Mouse (Mus musculus) limb, embryonic 14.5 days (tissue): Measurements from ENCODE around the gene Shisa4. TPM values are rescaled to one million over a fixed set of nuclear protein-coding genes. Genes with fewer than 3 reads are reported as not detected.

Experiments
- ATAC-seq: fragments of 200-750 bp; cut with Nextera tagmentation; 2 replicates; pipeline ENCODE4 v1.8.0; 2017; ENCODE audit warnings: low read depth, moderate number of reproducible peaks, moderate TSS enrichment; ENCODE audit not compliant: low FRiP score
- DNase-seq: peaks from one replicate; pipeline ENCODE4 v3.0.0-alpha.2; 2015; ENCODE audit warnings: low spot score
- H3K27ac ChIP-seq: fragments of 300-500 bp; sonication (generic); replicated peaks from 2 replicates; pipeline ENCODE4 v1.5.1; 2014; ENCODE audit warnings: low read depth, mild to moderate bottlenecking, low read length, moderate library complexity, mixed read lengths
- H3K27me3 ChIP-seq: fragments of 300-500 bp; sonication (generic); 2 replicates; pipeline ENCODE4 v1.6.1; 2014; ENCODE audit warnings: low read length, mixed read lengths; ENCODE audit not compliant: control insufficient read depth, insufficient read depth
- H3K36me3 ChIP-seq: fragments of 300-500 bp; sonication (generic); 2 replicates; pipeline ENCODE4 v1.6.1; 2014; ENCODE audit warnings: mild to moderate bottlenecking, low read length, moderate library complexity, mixed read lengths; ENCODE audit not compliant: control insufficient read depth, insufficient read depth
- H3K4me1 ChIP-seq: fragments of 300-500 bp; sonication (generic); 2 replicates; pipeline ENCODE4 v1.6.1; 2014; ENCODE audit warnings: antibody characterized with exemption, low read length, mixed read lengths; ENCODE audit not compliant: control insufficient read depth, insufficient read depth
- H3K4me2 ChIP-seq: fragments of 300-500 bp; sonication (generic); replicated peaks from 2 replicates; pipeline ENCODE4 v1.6.1; 2014; ENCODE audit warnings: low read depth, mild to moderate bottlenecking, low read length, moderate library complexity; ENCODE audit not compliant: severe bottlenecking
- H3K4me3 ChIP-seq: fragments of 300-500 bp; sonication (generic); replicated peaks from 2 replicates; pipeline ENCODE4 v1.5.1; 2014; ENCODE audit warnings: low read length
- H3K9ac ChIP-seq: fragments of 300-500 bp; sonication (generic); 2 replicates; pipeline ENCODE4 v1.6.1; 2014; ENCODE audit warnings: mild to moderate bottlenecking, low read depth, low read length, moderate library complexity; ENCODE audit not compliant: severe bottlenecking
- H3K9me3 ChIP-seq: fragments of 300-500 bp; sonication (generic); 2 replicates; pipeline ENCODE4 v1.6.1; 2016; ENCODE audit warnings: low read length; ENCODE audit not compliant: control insufficient read depth
- POLR2A ChIP-seq: fragments of 200-500 bp; IDR thresholded peaks from 2 replicates; pipeline ENCODE4 v1.8.0; 2012; ENCODE audit warnings: inconsistent platforms, mild to moderate bottlenecking, moderate library complexity, borderline replicate concordance; ENCODE audit not compliant: insufficient read depth, insufficient read length; ENCODE audit errors: extremely low read depth
- WGBS: fragments of 180-500 bp; shearing (Covaris S2); extraction: QIAGEN DNeasy Blood & Tissue Kit; methylation state at CpG from one replicate; pipeline ENCODE4 v1.1.7; 2014; 5-methylcytosine and 5-hydroxymethylcytosine counted together
- polyA plus RNA-seq, 2 experiments: library from polyadenylated mRNA; depleted of rRNA in 1 of 2; stranded (reverse) in 1 of 2; unstranded in 1 of 2; fragments of >200 nt; fragmentation: Nextera tagmentation in 1 of 2; extraction: Ambion mirVana in 1 of 2; gene quantifications; 2 replicates each; pipeline versions ENCODE4 v1.2.1 to v1.2.3; 2012 to 2014

Shisa4 gene
- polyA plus RNA-seq (2012; rRNA removed), result 26.5 and 39.2 TPM in 2 replicates
- polyA plus RNA-seq (2014; fragmentation: Nextera tagmentation; extraction: Ambion mirVana), result 25.9 and 28.7 TPM in 2 replicates

- Histone ChIP-seq H3K4me2 (peak within 1 kb of the TSS; percentile 96), H3K27me3 (no peaks in the 10 kb centered on the region), H3K9ac (peak within 1 kb of the TSS; percentile 73), H3K4me3 (peak within 1 kb of the TSS; percentile 69), H3K9me3 (no peaks in the 10 kb centered on the region), H3K36me3 (no peaks in the 10 kb centered on the region), H3K4me1 (peaks cover 11% of the 10 kb centered on the region; the same call in 1 of the 2 replicates), H3K27ac (no peak within 1 kb of the TSS; the same call in 1 of the 2 replicates)
- DNase-seq (peak; percentile 87), ATAC-seq (peak; percentile 89)
- peak; percentile 83; the same call in 1 of the 2 replicates for TF ChIP-seq POLR2A
- WGBS, result 3% methylated on average over 28 of the region's 38 CpGs
Observed at GRCm38 (mm10) chr1:135374868-135375581, at the start of gene Shisa4. Shisa4 (minus strand) TSS chr1:135375237.

- no peak overlapping the region for H3K4me2 ChIP-seq
- H3K4me1 ChIP-seq, result peaks cover under 1% of the 10 kb centered on the region; the same call in 1 of the 2 replicates
- no peak overlapping the region for H3K27ac ChIP-seq
- peaks cover 72% of the 10 kb centered on the region for H3K36me3 ChIP-seq
- WGBS, result 92% methylated on average over 6 of the region's 6 CpGs
- H3K27me3 ChIP-seq, result no peaks in the 10 kb centered on the region
- no peak for TF ChIP-seq POLR2A
- DNase-seq (no peak), ATAC-seq (no peak)
- H3K4me3 ChIP-seq, result no peak overlapping the region
- no peak overlapping the region for H3K9ac ChIP-seq
- no peaks in the 10 kb centered on the region for H3K9me3 ChIP-seq
Observed at GRCm38 (mm10) chr1:135422772-135423171, 47.7 kb upstream of the Shisa4 start.

DNA sequence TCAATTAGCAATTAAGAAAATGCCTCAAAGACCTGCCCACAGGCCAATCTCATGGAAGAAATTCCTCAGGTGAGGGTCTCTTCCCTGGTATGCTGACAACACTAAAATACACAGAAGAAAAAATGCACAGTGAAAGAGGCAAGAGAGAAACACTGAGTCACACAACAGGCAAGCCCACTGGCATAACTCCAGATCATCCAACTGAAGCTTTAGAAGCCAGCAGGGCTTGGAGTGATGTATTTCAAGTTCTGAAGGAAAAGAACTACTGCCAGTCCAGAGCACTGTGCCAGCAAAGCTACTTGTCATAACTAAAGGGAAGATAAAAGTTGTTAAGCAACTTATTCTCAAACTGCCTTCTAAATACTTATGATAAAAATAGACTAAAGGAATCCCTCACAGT, 39.0 kb upstream of the Shisa4 start:
- Histone ChIP-seq H3K4me3 (no peak overlapping the region), H3K4me1 (no peaks in the 10 kb centered on the region), H3K9me3 (no peaks in the 10 kb centered on the region), H3K4me2 (no peak overlapping the region), H3K36me3 (peaks cover 95% of the 10 kb centered on the region), H3K27me3 (no peaks in the 10 kb centered on the region), H3K9ac (no peak overlapping the region), H3K27ac (no peak overlapping the region)
- DNase-seq (no peak), ATAC-seq (no peak)
- no peak for TF ChIP-seq POLR2A

DNA sequence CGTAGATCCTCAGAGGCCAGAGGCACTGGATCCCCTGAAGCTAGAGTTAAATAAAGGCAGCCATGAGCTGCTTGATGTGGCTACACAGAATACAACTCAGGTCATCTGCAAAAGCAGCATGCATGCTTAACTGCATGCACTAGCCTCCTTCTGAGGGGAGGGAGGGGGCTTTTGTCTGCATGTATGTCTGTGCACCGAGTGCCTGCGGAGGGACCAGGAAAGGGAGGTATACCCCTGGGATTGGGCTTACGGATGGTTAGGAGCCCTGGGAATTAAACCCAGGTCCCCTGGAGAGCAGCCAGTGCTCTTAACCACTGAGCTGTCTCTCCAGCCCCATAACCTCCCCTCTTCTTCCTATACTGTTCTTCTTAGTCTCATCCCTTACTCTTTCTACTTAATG, 37.1 kb upstream of the Shisa4 start:
- no peak overlapping the region for H3K27ac ChIP-seq
- H3K9ac ChIP-seq, result no peak overlapping the region
- WGBS, result 81% methylated on average over 4 of the region's 4 CpGs
- no peak overlapping the region for H3K4me2 ChIP-seq
- no peak overlapping the region for H3K4me3 ChIP-seq
- no peaks in the 10 kb centered on the region for H3K4me1 ChIP-seq
- no peaks in the 10 kb centered on the region for H3K27me3 ChIP-seq
- no peaks in the 10 kb centered on the region for H3K9me3 ChIP-seq
- peaks cover 93% of the 10 kb centered on the region for H3K36me3 ChIP-seq
- no peak for TF ChIP-seq POLR2A
- DNase-seq, result no peak
- no peak for ATAC-seq

GRCm38 (mm10) chr1:135410967-135411366, 35.9 kb upstream of the Shisa4 start:
- Histone ChIP-seq H3K9ac (no peak overlapping the region), H3K4me2 (no peak overlapping the region), H3K4me3 (no peak overlapping the region), H3K27ac (no peak overlapping the region), H3K36me3 (peaks cover 92% of the 10 kb centered on the region), H3K4me1 (no peaks in the 10 kb centered on the region), H3K27me3 (no peaks in the 10 kb centered on the region), H3K9me3 (no peaks in the 10 kb centered on the region)
- no peak for ATAC-seq
- WGBS, result 77% methylated on average over 2 of the region's 2 CpGs
- no peak for DNase-seq
- no peak for TF ChIP-seq POLR2A

DNA sequence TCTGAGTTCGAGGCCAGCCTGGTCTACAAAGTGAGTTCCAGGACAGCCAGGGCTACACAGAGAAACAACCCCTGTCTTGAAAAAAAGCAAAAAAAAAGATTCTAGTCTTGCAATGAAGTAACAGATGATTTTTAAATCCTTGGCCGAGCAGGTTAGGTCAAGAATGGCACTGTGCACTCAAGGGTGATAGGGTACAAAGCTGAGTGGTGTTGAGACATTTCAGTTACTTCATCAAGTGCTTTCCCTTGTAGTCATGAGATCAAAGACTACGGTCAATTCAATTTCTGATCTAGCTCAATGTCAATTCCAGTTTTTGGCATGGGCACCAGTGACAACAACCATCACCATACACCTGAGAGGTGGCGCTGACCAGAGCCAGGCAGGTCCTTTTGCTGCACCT, 33.9 kb upstream of the Shisa4 start:
- DNase-seq (no peak), ATAC-seq (no peak)
- 94% methylated on average over 4 of the region's 4 CpGs for WGBS
- no peaks in the 10 kb centered on the region for H3K9me3 ChIP-seq
- TF ChIP-seq POLR2A, result no peak
- H3K4me2 ChIP-seq, result no peak overlapping the region
- no peak overlapping the region for H3K9ac ChIP-seq
- H3K4me3 ChIP-seq, result no peak overlapping the region
- no peaks in the 10 kb centered on the region for H3K4me1 ChIP-seq
- H3K36me3 ChIP-seq, result peaks cover 92% of the 10 kb centered on the region
- no peak overlapping the region for H3K27ac ChIP-seq
- H3K27me3 ChIP-seq, result no peaks in the 10 kb centered on the region
